Mouse (Mus musculus): ENCODE results near the gene Kansl2.

The Kansl2 gene

GRCm38 (mm10) chr15:98492102-98492501 is 42.0 kb downstream of the Kansl2 start, which contains the start of gene Olfr279:
Gene Olfr279 (plus strand): TSS chr15:98492402.
- DNase-seq: no peak

- DNase-seq: no peak
Measured at GRCm38 (mm10) chr15:98491332-98491731, 42.7 kb downstream of the Kansl2 start.

- DNase-seq: peak; percentile 21
Measured at GRCm38 (mm10) chr15:98486433-98487021, 47.5 kb downstream of the Kansl2 start.

- DNase-seq: no peak
Measured at GRCm38 (mm10) chr15:98483907-98484886, 49.9 kb downstream of the Kansl2 start.

- no peak for DNase-seq
Measured at GRCm38 (mm10) chr15:98482701-98483100, 51.4 kb downstream of the Kansl2 start, which contains the start of gene Lalba. Gene Lalba (minus strand): TSS chr15:98482721.

GRCm38 (mm10) chr15:98479568-98480102 is 54.4 kb downstream of the Kansl2 start:
- DNase-seq: no peak

- DNase-seq: no peak
Measured at GRCm38 (mm10) chr15:98476281-98476680, 57.8 kb downstream of the Kansl2 start.

GRCm38 (mm10) chr15:98475382-98475781 is 58.7 kb downstream of the Kansl2 start:
- DNase-seq: peak; percentile 63

GRCm38 (mm10) chr15:98474958-98475357 is 59.1 kb downstream of the Kansl2 start:
- no peak for DNase-seq

- no peak for DNase-seq
Measured at GRCm38 (mm10) chr15:98471539-98471938, 62.5 kb downstream of the Kansl2 start.

GRCm38 (mm10) chr15:98469596-98469995 is 64.5 kb downstream of the Kansl2 start, which contains the start of gene OR5BS1P:
Gene OR5BS1P (plus strand): TSS chr15:98469896.
- no peak for DNase-seq
